ENCODE assay signal across 9 mouse cellular contexts in genomic region chr6:50220863-50221262, GRCm38 (mm10). TPM values are rescaled to one million over a fixed set of nuclear protein-coding genes. Genes with fewer than 3 reads are reported as not detected.
DNase-seq lines count a peak whose midpoint lies in the region; ATAC-seq and TF ChIP-seq lines count a peak whose summit lies in the region.
"Had no signal": no experiment of that assay in that cellular context is flagged by ENCODE, and none has a peak within 500 bp of the region (broad histone marks: within the 10 kb centered on the region; RNA-seq: fewer than 3 reads in every experiment).

No protein-coding gene starts in this region.

- H3K79me2 ChIP-seq in C2C12 (ENCODE audit: control insufficient read depth, insufficient read depth): no peaks in the 10 kb centered on the region

- no peak overlapping the region for H3K4me3 ChIP-seq in kidney, adult 2 months (ENCODE audit: insufficient read depth, low read depth, low read length)
- no peak overlapping the region for H3K4me3 ChIP-seq in kidney, embryonic 14.5 days (ENCODE audit: low read length)
- H3K4me3 ChIP-seq in C2C12 (ENCODE audit: insufficient read depth, poor library complexity, severe bottlenecking): no peak overlapping the region
- H3K4me3 ChIP-seq in forebrain, embryonic 10.5 days: no peak overlapping the region
- H3K4me3 ChIP-seq: embryonic facial prominence, embryonic 12.5 days had no signal

- H3K9ac ChIP-seq in kidney, embryonic 14.5 days (ENCODE audit: low read depth, low read length): no peak overlapping the region
- H3K9ac ChIP-seq: embryonic facial prominence, embryonic 12.5 days had no signal

- H3K4me2 ChIP-seq in kidney, embryonic 14.5 days (replicated peaks; ENCODE audit: low read depth, low read length): no peak overlapping the region
- H3K4me2 ChIP-seq: embryonic facial prominence, embryonic 12.5 days had no signal

- ATAC-seq in kidney, embryonic 14.5 days (ENCODE audit: low FRiP score, low TSS enrichment): no peak

- H3K9me3 ChIP-seq in kidney, embryonic 14.5 days (ENCODE audit: control insufficient read depth, low read length): no peaks in the 10 kb centered on the region
- no peaks in the 10 kb centered on the region for H3K9me3 ChIP-seq in forebrain, embryonic 10.5 days
- H3K9me3 ChIP-seq: embryonic facial prominence, embryonic 12.5 days had no signal

- DNase-seq in kidney, adult 2 months: peak; percentile 54
- DNase-seq in adipocyte (ENCODE audit: low spot score): peak; percentile 10
- DNase-seq in embryo, embryonic 10.5 days (ENCODE audit: low spot score): peak; percentile 21
- peak; percentile 65 for DNase-seq in kidney, postnatal 4 days
- DNase-seq in right cerebral cortex, postnatal 4 days: peak; percentile 34
- DNase-seq in forebrain, embryonic 10.5 days (ENCODE audit: extremely low spot score, low spot score): no peak

- no peak overlapping the region for H3ac ChIP-seq in C2C12 (ENCODE audit: control insufficient read depth, insufficient read length, low read depth)

- H3K4me1 ChIP-seq in kidney, adult 2 months (ENCODE audit: control insufficient read depth, insufficient read depth, low read length): peaks cover 8% of the 10 kb centered on the region; the same call in 1 of the 2 replicates
- peaks cover 3% of the 10 kb centered on the region; the same call in 1 of the 2 replicates for H3K4me1 ChIP-seq in kidney, embryonic 14.5 days (ENCODE audit: control insufficient read depth, insufficient read depth, low read length)
- H3K4me1 ChIP-seq in forebrain, embryonic 10.5 days: no peaks in the 10 kb centered on the region

- H3K79me3 ChIP-seq in C2C12 (ENCODE audit: low read depth): no peaks in the 10 kb centered on the region

- peak; percentile 92 for TF ChIP-seq CTCF in kidney, adult 2 months (conservative IDR thresholded peaks at IDR 0.05; ENCODE audit: insufficient read depth, insufficient read length, low read depth, low read length)
- peak; percentile 31 for TF ChIP-seq CTCF in C2C12 (IDR thresholded peaks at IDR 0.05; ENCODE audit: control insufficient read depth, insufficient read depth, insufficient read length)

- no peak overlapping the region for H3K27ac ChIP-seq in kidney, adult 2 months (ENCODE audit: insufficient read depth, low read depth, low read length)
- no peak overlapping the region for H3K27ac ChIP-seq in kidney, embryonic 14.5 days (ENCODE audit: low read depth, low read length)
- H3K27ac ChIP-seq in forebrain, embryonic 10.5 days: no peak overlapping the region
- H3K27ac ChIP-seq: embryonic facial prominence, embryonic 12.5 days had no signal

- H3K36me3 ChIP-seq in kidney, adult 2 months (ENCODE audit: control insufficient read depth, insufficient read depth, low read length): no peaks in the 10 kb centered on the region
- no peaks in the 10 kb centered on the region for H3K36me3 ChIP-seq in kidney, embryonic 14.5 days (ENCODE audit: control insufficient read depth, insufficient read depth, low read length)
- H3K36me3 ChIP-seq in C2C12 (ENCODE audit: control insufficient read depth, insufficient read depth): peaks cover 58% of the 10 kb centered on the region
- no peaks in the 10 kb centered on the region for H3K36me3 ChIP-seq in forebrain, embryonic 10.5 days (replicated peaks)
- H3K36me3 ChIP-seq: embryonic facial prominence, embryonic 12.5 days had no signal

- no peaks in the 10 kb centered on the region for H3K27me3 ChIP-seq in kidney, adult 2 months (replicated peaks; ENCODE audit: control insufficient read depth, insufficient read depth, low read length)
- no peaks in the 10 kb centered on the region for H3K27me3 ChIP-seq in kidney, embryonic 14.5 days (ENCODE audit: control insufficient read depth, insufficient read depth, low read length)
- H3K27me3 ChIP-seq in C2C12 (ENCODE audit: control insufficient read depth, insufficient read depth, insufficient read length): no peaks in the 10 kb centered on the region
- no peaks in the 10 kb centered on the region for H3K27me3 ChIP-seq in forebrain, embryonic 10.5 days (ENCODE audit: poor library complexity, severe bottlenecking)
- H3K27me3 ChIP-seq: embryonic facial prominence, embryonic 12.5 days had no signal

- WGBS in kidney, adult 2 months: 59% methylated on average over 6 of the region's 6 CpGs
- 55% methylated on average over 6 of the region's 6 CpGs for WGBS in kidney, embryonic 14.5 days
- 51% methylated on average over 6 of the region's 6 CpGs for WGBS in forebrain, embryonic 10.5 days

- TF ChIP-seq POLR2A in kidney, adult 2 months (IDR thresholded peaks at IDR 0.05; ENCODE audit: low read depth, low read length): no peak

TF ChIP-seq in C2C12, 6 proteins besides CTCF, POLR2A, EP300 and RAD21:
- TF ChIP-seq MAX (IDR thresholded peaks at IDR 0.05) (no peak), MYOD1 (IDR thresholded peaks at IDR 0.05; ENCODE audit: control insufficient read depth, insufficient read length, low read depth) (no peak), CEBPB (IDR thresholded peaks at IDR 0.05; ENCODE audit: low read depth) (no peak), USF1 (IDR thresholded peaks at IDR 0.05; ENCODE audit: low read depth) (no peak), MYOG (IDR thresholded peaks at IDR 0.05; ENCODE audit: control insufficient read depth, extremely low read depth, insufficient read length) (no peak)
TF ChIP-seq in C2C12: peak in this region for 0.

RNA-seq across cellular contexts. Expression of gene Gsdme, which starts 42.8 kb away (rescaled TPM):
- polyA plus RNA-seq in kidney, adult 2 months (2012; rRNA removed): 4.5 and 5.4 TPM in 2 replicates
- 61.7 and 65.6 TPM in 2 replicates for polyA plus RNA-seq in kidney, embryonic 14.5 days (2014; fragmentation: Nextera tagmentation; extraction: Ambion mirVana)
- 22.3 TPM for polyA plus RNA-seq in C2C12 (2012; fragmentation: generic; extraction: Trizol)
- polyA plus RNA-seq in forebrain, embryonic 10.5 days (2016; fragmentation: Nextera tagmentation; extraction: Ambion mirVana): 57.2 and 59.1 TPM in 2 replicates
